Mouse (Mus musculus) midbrain, embryonic 11.5 days (tissue): Measurements from ENCODE around the gene Bach2. TPM values are rescaled to one million over a fixed set of nuclear protein-coding genes. Genes with fewer than 3 reads are reported as not detected.
A peak's percentile ranks its signal among the peaks of the same experiment; 100 is the strongest.

Experiments used
- ATAC-seq: fragments of 200-750 bp; cut with Nextera tagmentation; 2 replicates; pipeline ENCODE4 v1.8.0; 2017; ENCODE audit warnings: moderate TSS enrichment, moderate library complexity; ENCODE audit not compliant: low FRiP score
- DNase-seq: peaks from one replicate; pipeline ENCODE4 v3.0.0; 2015; ENCODE audit warnings: low spot score; ENCODE audit errors: missing footprints
- H3K27ac ChIP-seq: fragments of 300-500 bp; sonication (generic); 2 replicates; pipeline ENCODE4 v1.5.1; 2014; ENCODE audit warnings: low read depth, low read length
- H3K27me3 ChIP-seq: fragments of 300-500 bp; sonication (generic); 2 replicates; pipeline ENCODE4 v1.6.1; 2014; ENCODE audit warnings: mild to moderate bottlenecking, low read length, moderate library complexity, mixed read lengths; ENCODE audit not compliant: control insufficient read depth, insufficient read depth
- H3K36me3 ChIP-seq: fragments of 300-500 bp; sonication (generic); 2 replicates; pipeline ENCODE4 v1.6.1; 2014; ENCODE audit warnings: mild to moderate bottlenecking, low read length, moderate library complexity, mixed read lengths; ENCODE audit not compliant: control insufficient read depth, insufficient read depth
- H3K4me1 ChIP-seq: fragments of 300-500 bp; sonication (generic); 2 replicates; pipeline ENCODE4 v1.6.1; 2014; ENCODE audit warnings: low read length; ENCODE audit not compliant: control insufficient read depth, insufficient read depth
- H3K4me2 ChIP-seq: fragments of 300-500 bp; sonication (generic); 2 replicates; pipeline ENCODE4 v1.6.1; 2014; ENCODE audit warnings: mild to moderate bottlenecking, moderate library complexity
- H3K4me3 ChIP-seq: fragments of 300-500 bp; sonication (generic); 2 replicates; pipeline ENCODE4 v1.5.1; 2014; ENCODE audit warnings: low read depth, low read length
- H3K9ac ChIP-seq: fragments of 300-500 bp; sonication (generic); 2 replicates; pipeline ENCODE4 v1.6.1; 2014; ENCODE audit warnings: low read length
- H3K9me3 ChIP-seq: fragments of 300-500 bp; sonication (generic); 2 replicates; pipeline ENCODE4 v1.6.1; 2016; ENCODE audit warnings: low read length; ENCODE audit not compliant: control insufficient read depth
- WGBS: fragments of 180-500 bp; shearing (Covaris S2); extraction: QIAGEN DNeasy Blood & Tissue Kit; methylation state at CpG from one replicate; pipeline ENCODE4 v1.1.7; 2014; 5-methylcytosine and 5-hydroxymethylcytosine counted together
- polyA plus RNA-seq: library from polyadenylated mRNA; unstranded; fragments of >200 nt; fragmentation: Nextera tagmentation; extraction: Ambion mirVana; gene quantifications from 2 replicates; pipeline ENCODE4 v1.2.1, GENCODE M21; 2014

Bach2 gene
- polyA plus RNA-seq, 1 experiment from 2014 or later, result 13.2 TPM

GRCm38 (mm10) chr4:32481366-32482055 is 242.9 kb downstream of the Bach2 start:
- 11% methylated on average over 18 of the region's 18 CpGs for WGBS
- ATAC-seq (peak; percentile 22; the same call in 1 of the 2 replicates), DNase-seq (peak; percentile 92)
- no peaks in the 10 kb centered on the region for H3K36me3 ChIP-seq
- peak overlapping the region; percentile 17; the same call in 1 of the 2 replicates for H3K27ac ChIP-seq
- no peak overlapping the region for H3K4me2 ChIP-seq
- H3K9ac ChIP-seq, result no peak overlapping the region; the same call in 1 of the 2 replicates
- H3K4me3 ChIP-seq, result no peak overlapping the region
- H3K9me3 ChIP-seq, result no peaks in the 10 kb centered on the region
- no peaks in the 10 kb centered on the region for H3K27me3 ChIP-seq
- H3K4me1 ChIP-seq, result peaks cover 61% of the 10 kb centered on the region

- Histone ChIP-seq H3K4me3 (no peak overlapping the region), H3K36me3 (no peaks in the 10 kb centered on the region), H3K4me1 (peaks cover 67% of the 10 kb centered on the region), H3K27me3 (no peaks in the 10 kb centered on the region), H3K4me2 (no peak overlapping the region), H3K9ac (no peak overlapping the region; the same call in 1 of the 2 replicates), H3K27ac (peak overlapping the region; percentile 17; the same call in 1 of the 2 replicates), H3K9me3 (no peaks in the 10 kb centered on the region)
- peak; percentile 90 for DNase-seq
- WGBS, result 59% methylated on average over 8 of the region's 8 CpGs
- ATAC-seq, result no peak
These were observed 243.5 kb downstream of the Bach2 start for GRCm38 (mm10) chr4:32482138-32482537.

- H3K4me2 ChIP-seq, result no peak overlapping the region
- no peaks in the 10 kb centered on the region for H3K36me3 ChIP-seq
- peaks cover 67% of the 10 kb centered on the region for H3K4me1 ChIP-seq
- ATAC-seq, result no peak
- DNase-seq, result no peak
- no peaks in the 10 kb centered on the region for H3K9me3 ChIP-seq
- H3K9ac ChIP-seq, result peak overlapping the region; percentile 1; the same call in 1 of the 2 replicates
- peak overlapping the region; percentile 46; the same call in 1 of the 2 replicates for H3K27ac ChIP-seq
- no peaks in the 10 kb centered on the region for H3K27me3 ChIP-seq
- WGBS, result 18% methylated on average over 8 of the region's 8 CpGs
- H3K4me3 ChIP-seq, result no peak overlapping the region
These were observed 244.3 kb downstream of the Bach2 start for GRCm38 (mm10) chr4:32482936-32483335.

GRCm38 (mm10) chr4:32485848-32486247 is 247.2 kb downstream of the Bach2 start:
- peaks cover 40% of the 10 kb centered on the region for H3K4me1 ChIP-seq

GRCm38 (mm10) chr4:32486654-32487398 is 248.2 kb downstream of the Bach2 start:
- H3K4me1 ChIP-seq, result peaks cover 30% of the 10 kb centered on the region
- H3K9me3 ChIP-seq, result no peaks in the 10 kb centered on the region
- H3K27me3 ChIP-seq, result no peaks in the 10 kb centered on the region
- H3K4me3 ChIP-seq, result no peak overlapping the region
- DNase-seq (peak; percentile 84), ATAC-seq (peak; percentile 36; the same call in 1 of the 2 replicates)
- H3K9ac ChIP-seq, result peak overlapping the region; percentile 30; the same call in 1 of the 2 replicates
- no peak overlapping the region for H3K4me2 ChIP-seq
- WGBS, result 54% methylated on average over 17 of the region's 17 CpGs
- no peaks in the 10 kb centered on the region for H3K36me3 ChIP-seq
- H3K27ac ChIP-seq, result peak overlapping the region; percentile 12

More at GRCm38 (mm10) chr4:32485848-32486247, 247.2 kb downstream of the Bach2 start:
- H3K9me3 ChIP-seq, result no peaks in the 10 kb centered on the region
- WGBS, result 42% methylated on average over 5 of the region's 5 CpGs
- no peak overlapping the region for H3K27ac ChIP-seq
- H3K36me3 ChIP-seq, result no peaks in the 10 kb centered on the region
- H3K9ac ChIP-seq, result no peak overlapping the region
- H3K4me3 ChIP-seq, result no peak overlapping the region
- H3K4me2 ChIP-seq, result no peak overlapping the region
- DNase-seq (peak; percentile 70), ATAC-seq (no peak)
- H3K27me3 ChIP-seq, result no peaks in the 10 kb centered on the region

- ATAC-seq (no peak), DNase-seq (peak; percentile 23)
- Histone ChIP-seq H3K4me3 (no peak overlapping the region), H3K36me3 (no peaks in the 10 kb centered on the region), H3K9me3 (no peaks in the 10 kb centered on the region), H3K4me1 (peaks cover 15% of the 10 kb centered on the region), H3K27ac (no peak overlapping the region), H3K9ac (no peak overlapping the region), H3K4me2 (no peak overlapping the region), H3K27me3 (no peaks in the 10 kb centered on the region)
- 91% methylated on average over 1 of the region's 1 CpGs for WGBS
These were observed 250.6 kb downstream of the Bach2 start for GRCm38 (mm10) chr4:32489186-32489585.

GRCm38 (mm10) chr4:32491176-32491575 is 252.6 kb downstream of the Bach2 start:
- no peaks in the 10 kb centered on the region for H3K36me3 ChIP-seq
- H3K4me2 ChIP-seq, result no peak overlapping the region
- H3K9ac ChIP-seq, result no peak overlapping the region
- DNase-seq (peak; percentile 61), ATAC-seq (no peak)
- H3K9me3 ChIP-seq, result no peaks in the 10 kb centered on the region
- 89% methylated on average over 8 of the region's 8 CpGs for WGBS
- no peaks in the 10 kb centered on the region for H3K27me3 ChIP-seq
- H3K4me1 ChIP-seq, result peaks cover 8% of the 10 kb centered on the region
- no peak overlapping the region for H3K27ac ChIP-seq
- no peak overlapping the region for H3K4me3 ChIP-seq

GRCm38 (mm10) chr4:32492834-32493233 is 254.2 kb downstream of the Bach2 start:
- H3K9me3 ChIP-seq, result no peaks in the 10 kb centered on the region
- H3K4me2 ChIP-seq, result no peak overlapping the region
- no peaks in the 10 kb centered on the region for H3K27me3 ChIP-seq
- H3K36me3 ChIP-seq, result no peaks in the 10 kb centered on the region
- H3K27ac ChIP-seq, result no peak overlapping the region
- no peak overlapping the region for H3K9ac ChIP-seq
- H3K4me1 ChIP-seq, result no peaks in the 10 kb centered on the region
- DNase-seq (peak; percentile 73), ATAC-seq (no peak)
- 85% methylated on average over 7 of the region's 7 CpGs for WGBS
- no peak overlapping the region for H3K4me3 ChIP-seq

- WGBS, result 92% methylated on average over 8 of the region's 8 CpGs
- DNase-seq, result no peak
- Histone ChIP-seq H3K36me3 (no peaks in the 10 kb centered on the region), H3K4me3 (no peak overlapping the region), H3K4me2 (no peak overlapping the region), H3K9me3 (no peaks in the 10 kb centered on the region), H3K27ac (no peak overlapping the region), H3K27me3 (no peaks in the 10 kb centered on the region), H3K4me1 (no peaks in the 10 kb centered on the region), H3K9ac (no peak overlapping the region)
- no peak for ATAC-seq
These were observed 263.2 kb downstream of the Bach2 start for GRCm38 (mm10) chr4:32501780-32502179.
